In the genomic region with DNA sequence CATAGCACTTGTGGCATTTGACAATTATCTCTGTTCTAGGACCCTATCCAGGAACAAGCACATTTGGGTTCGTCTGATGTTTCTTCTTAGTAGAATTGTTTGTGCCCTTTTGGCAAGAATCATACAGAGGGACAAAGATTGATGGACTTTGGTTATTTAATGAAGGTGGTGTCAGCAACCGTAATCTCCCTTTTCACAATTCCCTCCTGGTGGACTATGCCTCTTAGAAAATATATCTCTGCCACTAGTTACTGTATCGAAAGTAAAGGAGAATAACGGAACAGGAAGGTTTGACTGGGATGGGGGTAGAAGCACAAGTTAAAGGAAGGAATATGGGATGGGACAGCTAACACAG, we compare ENCODE assay signal across 8 mouse cellular contexts. TPM values are rescaled to one million over a fixed set of nuclear protein-coding genes. Genes with fewer than 3 reads are reported as not detected.
DNase-seq lines count a peak whose midpoint lies in the region; ATAC-seq lines count a peak whose summit lies in the region.

Cd302 (minus strand) TSS at position 22 of the 355 bp plus-strand sequence.

- no peaks in the 10 kb centered on the region for H3K36me3 ChIP-seq in limb, embryonic 12.5 days
- H3K36me3 ChIP-seq in stomach, embryonic 14.5 days (ENCODE audit: control insufficient read depth, insufficient read depth, low read length) = no peaks in the 10 kb centered on the region

- H3K4me3 ChIP-seq in limb, embryonic 12.5 days (replicated peaks) = peak within 1 kb of the TSS; percentile 55
- H3K4me3 ChIP-seq in stomach, embryonic 14.5 days (ENCODE audit: low read depth, low read length) = peak within 1 kb of the TSS; percentile 47

- intact Hi-C loops in gastrocnemius, postnatal 36 days (cut with DNase I) = no loop called here

- H3K27ac ChIP-seq in limb, embryonic 12.5 days = no peak within 1 kb of the TSS
- H3K27ac ChIP-seq in stomach, embryonic 14.5 days (ENCODE audit: low read length) = peak within 1 kb of the TSS; percentile 56

- no peak for DNase-seq in layer of hippocampus, adult 18-20 months (ENCODE audit: low spot score in 2 of 2)
- DNase-seq in layer of hippocampus, adult 9-11 months = no peak
- DNase-seq in adrenal gland, postnatal 36 days = no peak
- DNase-seq in gonadal fat pad, adult 2 months (ENCODE audit: low read depth) = no peak
- DNase-seq in cerebellum, postnatal 25 days = no peak
- no peak for DNase-seq in gastrocnemius, postnatal 36 days

- peaks cover 12% of the 10 kb centered on the region for H3K4me1 ChIP-seq in limb, embryonic 12.5 days (replicated peaks)
- H3K4me1 ChIP-seq in stomach, embryonic 14.5 days (ENCODE audit: control insufficient read depth, insufficient read depth, low read length) = no peaks in the 10 kb centered on the region

- peaks cover 6% of the 10 kb centered on the region for H3K27me3 ChIP-seq in limb, embryonic 12.5 days
- no peaks in the 10 kb centered on the region for H3K27me3 ChIP-seq in stomach, embryonic 14.5 days (ENCODE audit: control insufficient read depth, insufficient read depth, low read length)

- no peaks in the 10 kb centered on the region for H3K9me3 ChIP-seq in limb, embryonic 12.5 days
- H3K9me3 ChIP-seq in stomach, embryonic 14.5 days (ENCODE audit: control insufficient read depth, low read depth, low read length) = 0 out of 2 replicates have a peak, but pooled peaks cover 2% of the 10 kb centered on the region

- WGBS in limb, embryonic 12.5 days = 62% methylated on average over 4 of the region's 4 CpGs
- 32% methylated on average over 4 of the region's 4 CpGs for WGBS in stomach, embryonic 14.5 days

- peak within 1 kb of the TSS; percentile 94 for H3K4me2 ChIP-seq in limb, embryonic 12.5 days
- peak within 1 kb of the TSS; percentile 78 for H3K4me2 ChIP-seq in stomach, embryonic 14.5 days (replicated peaks; ENCODE audit: low read depth, low read length)

- H3K9ac ChIP-seq in limb, embryonic 12.5 days (replicated peaks) = peak within 1 kb of the TSS; percentile 70
- H3K9ac ChIP-seq in stomach, embryonic 14.5 days (replicated peaks; ENCODE audit: low read depth, low read length) = peak within 1 kb of the TSS; percentile 32

- no peak for ATAC-seq in limb, embryonic 12.5 days (ENCODE audit: insufficient number of reproducible peaks, insufficient read depth, low FRiP score, low TSS enrichment, low read depth)
- ATAC-seq in stomach, embryonic 14.5 days (ENCODE audit: insufficient number of reproducible peaks, insufficient read depth, low FRiP score, low read depth) = no peak

RNA-seq across cellular contexts. Expression of gene Cd302, which starts in this region (rescaled TPM):
- 10 to 100 TPM; 16.7 to 19.5 TPM for total RNA-seq in layer of hippocampus, adult 18-20 months (2021)
- total RNA-seq in adrenal gland, postnatal 36 days (2021) = 10 to 100 TPM; 36.3 to 36.9 TPM
- polyA plus RNA-seq in gonadal fat pad, adult 2 months (2012; rRNA removed) = 35.9 and 46.5 TPM in 2 replicates
- polyA plus RNA-seq in limb, embryonic 12.5 days (2016; fragmentation: Nextera tagmentation; extraction: Ambion mirVana) = 34.1 and 37.9 TPM in 2 replicates
- polyA plus RNA-seq in stomach, embryonic 14.5 days (2014; fragmentation: Nextera tagmentation; extraction: Ambion mirVana) = 41.4 and 47.5 TPM in 2 replicates
- 1 to 10 TPM; 7.7 to 8.3 TPM for total RNA-seq in gastrocnemius, postnatal 36 days (2021)
